Mouse (Mus musculus) kidney, adult 2 months (tissue): ENCODE measurements at regions not wholly inside any gene's neighbourhood (a gene's known extent, or its start where the extent isn't known, plus 50 kb on each side); places are given as distances from the start of the nearest gene placed in this dataset.

Experiments
- DNase-seq: peaks from one replicate; pipeline ENCODE4 v3.0.0; 2021
- H3K27ac ChIP-seq: fragments of 200-500 bp; 2 replicates; pipeline ENCODE4 v1.5.1; 2012; ENCODE audit warnings: low read depth, low read length, control low read depth, inconsistent platforms; ENCODE audit not compliant: insufficient read depth
- H3K27me3 ChIP-seq: fragments of 200-500 bp; replicated peaks from 2 replicates; pipeline ENCODE4 v1.6.1; 2012; ENCODE audit warnings: mild to moderate bottlenecking, moderate library complexity, low read length, inconsistent platforms; ENCODE audit not compliant: control insufficient read depth, insufficient read depth
- H3K36me3 ChIP-seq: fragments of 200-500 bp; 2 replicates; pipeline ENCODE4 v1.6.1; 2012; ENCODE audit warnings: mild to moderate bottlenecking, moderate library complexity, low read length, inconsistent platforms; ENCODE audit not compliant: control insufficient read depth, insufficient read depth
- H3K4me1 ChIP-seq: fragments of 200-500 bp; 2 replicates; pipeline ENCODE4 v1.6.1; 2011; ENCODE audit warnings: low read length; ENCODE audit not compliant: control insufficient read depth, insufficient read depth
- H3K4me3 ChIP-seq: fragments of 200-500 bp; 2 replicates; pipeline ENCODE4 v1.5.1; 2011; ENCODE audit warnings: mild to moderate bottlenecking, low read depth, low read length, control low read depth; ENCODE audit not compliant: insufficient read depth
- CTCF ChIP-seq: fragments of 200-500 bp; conservative IDR thresholded peaks from 2 replicates; pipeline ENCODE4 v1.5.1; 2011; ENCODE audit warnings: low read depth, mild to moderate bottlenecking, control low read depth, low read length, moderate library complexity, mixed read lengths; ENCODE audit not compliant: insufficient read depth, insufficient read length
- POLR2A ChIP-seq: fragments of 200-500 bp; IDR thresholded peaks from one replicate; pipeline ENCODE4 v1.6.1; 2011; ENCODE audit warnings: low read depth, low read length, control low read depth
- WGBS: fragments of 180-500 bp; shearing (Covaris S2); methylation state at CpG from one replicate; pipeline ENCODE4 v1.1.7; 2018; 5-methylcytosine and 5-hydroxymethylcytosine counted together

DNA sequence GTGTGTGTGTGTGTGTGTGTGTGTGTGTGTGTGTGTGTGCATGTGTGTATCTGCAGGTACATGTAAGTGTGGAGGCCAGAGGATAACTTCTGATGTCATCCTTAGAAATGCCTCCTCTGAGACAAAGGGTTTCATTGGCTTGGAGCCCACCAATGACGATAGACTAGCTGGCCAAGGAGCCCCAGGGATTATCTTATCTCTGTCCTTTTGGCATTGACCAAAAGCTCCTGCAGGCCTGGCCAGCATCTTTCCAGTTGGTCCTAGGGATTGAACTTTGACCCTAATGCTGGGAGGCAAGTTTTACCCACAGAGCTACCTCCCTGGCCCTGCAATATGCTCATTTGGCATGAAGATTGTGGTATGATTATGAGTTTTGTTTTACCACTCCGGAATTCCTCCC lies 133.3 kb downstream of the Tmx1 start:
- Histone ChIP-seq H3K36me3 (no peaks in the 10 kb centered on the region), H3K4me1 (peaks cover 12% of the 10 kb centered on the region; the same call in 1 of the 2 replicates), H3K27ac (no peak overlapping the region), H3K4me3 (no peak overlapping the region), H3K27me3 (no peaks in the 10 kb centered on the region)
- no peak for TF ChIP-seq POLR2A
- no peak for TF ChIP-seq CTCF
- DNase-seq: no peak
- 73% methylated on average over 2 of the region's 2 CpGs for WGBS

DNA sequence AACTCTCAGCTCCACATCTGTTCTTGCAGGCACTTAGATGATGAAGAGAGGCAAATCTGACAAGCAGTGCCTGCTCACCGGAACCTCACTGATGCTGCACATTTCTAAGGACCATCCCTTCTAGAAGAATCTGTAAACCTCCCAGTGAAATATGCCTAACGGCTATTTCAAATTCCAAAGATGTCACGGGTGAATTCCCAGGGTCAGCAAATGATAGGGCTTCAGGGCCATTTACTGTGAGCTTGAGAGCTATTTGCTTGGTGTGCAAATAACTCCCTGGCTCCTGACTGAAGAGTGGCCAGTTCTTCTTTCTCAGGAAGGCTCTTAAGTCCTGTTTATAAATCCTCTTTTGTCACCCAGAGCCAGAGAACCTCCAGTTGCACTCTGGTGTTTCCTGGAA lies 135.3 kb downstream of the Tmx1 start:
- no peak for TF ChIP-seq POLR2A
- no peak for TF ChIP-seq CTCF
- WGBS: 30% methylated on average over 3 of the region's 3 CpGs
- H3K27me3 ChIP-seq: no peaks in the 10 kb centered on the region
- DNase-seq: peak; percentile 55
- H3K4me3 ChIP-seq: no peak overlapping the region
- H3K36me3 ChIP-seq: no peaks in the 10 kb centered on the region
- peak overlapping the region; percentile 2 for H3K27ac ChIP-seq
- H3K4me1 ChIP-seq: peaks cover 15% of the 10 kb centered on the region; the same call in 1 of the 2 replicates

DNA sequence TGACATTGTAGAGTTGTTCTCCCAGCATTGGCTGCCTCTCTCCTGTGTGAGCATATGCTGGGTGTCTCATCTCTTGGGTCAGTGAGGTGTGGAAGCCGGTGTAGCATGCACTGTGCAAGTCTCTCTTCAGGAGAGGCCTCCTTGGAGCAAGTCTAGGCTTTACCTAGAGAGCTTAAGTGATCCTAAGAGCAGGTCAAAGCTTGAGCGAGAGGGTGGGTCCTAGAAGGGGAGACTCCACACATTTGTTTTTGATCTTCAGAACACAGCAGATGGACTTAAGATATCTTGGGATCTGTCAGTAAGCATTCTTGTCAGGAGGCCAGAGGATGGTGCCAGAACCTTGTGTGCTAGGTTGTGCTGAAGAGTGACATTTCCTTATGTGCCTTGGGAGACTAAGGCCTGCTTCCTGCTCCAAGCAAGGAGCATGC lies 136.4 kb downstream of the Tmx1 start:
- WGBS: 57% methylated on average over 2 of the region's 2 CpGs

DNA sequence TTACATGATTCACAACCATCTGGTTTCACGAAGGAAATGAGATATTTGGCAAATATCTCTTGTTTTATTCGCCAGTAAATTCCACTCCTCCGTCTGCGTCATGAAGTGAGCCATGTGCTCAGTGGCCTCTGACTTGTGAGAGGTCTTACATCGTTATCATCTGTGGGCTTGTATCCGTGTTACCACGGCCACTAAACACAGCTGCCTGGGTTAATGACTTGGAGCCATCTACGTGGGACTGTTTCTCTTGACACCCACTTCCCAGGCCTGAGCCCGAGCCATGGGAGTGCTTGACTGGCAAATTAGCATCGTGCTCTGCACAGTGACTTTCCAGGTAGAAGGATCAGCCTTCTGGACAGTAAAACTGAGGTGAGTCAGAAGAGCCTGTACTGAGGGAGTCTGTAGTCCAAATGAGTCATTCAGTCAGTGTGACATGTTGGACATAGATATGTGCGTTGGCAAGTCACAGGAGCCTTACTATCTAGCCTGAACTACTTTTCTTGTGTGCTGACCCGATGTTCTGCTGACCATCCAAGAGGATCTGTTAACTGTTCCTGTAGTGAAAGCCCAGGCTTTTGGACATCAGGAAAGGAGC lies 137.7 kb downstream of the Tmx1 start:
- 62% methylated on average over 12 of the region's 12 CpGs for WGBS
- Histone ChIP-seq H3K4me1 (peaks cover 15% of the 10 kb centered on the region; the same call in 1 of the 2 replicates), H3K27me3 (no peaks in the 10 kb centered on the region), H3K27ac (no peak overlapping the region; the same call in 1 of the 2 replicates), H3K36me3 (no peaks in the 10 kb centered on the region), H3K4me3 (no peak overlapping the region)
- TF ChIP-seq POLR2A (no peak), CTCF (no peak)
- DNase-seq: peak; percentile 50

More for the DNA sequence above, 136.4 kb downstream of the Tmx1 start:
- no peak overlapping the region for H3K4me3 ChIP-seq
- H3K27me3 ChIP-seq: no peaks in the 10 kb centered on the region
- TF ChIP-seq CTCF (no peak), POLR2A (no peak)
- no peaks in the 10 kb centered on the region for H3K36me3 ChIP-seq
- H3K27ac ChIP-seq: peak overlapping the region; percentile 27; the same call in 1 of the 2 replicates
- DNase-seq: peak; percentile 70
- H3K4me1 ChIP-seq: peaks cover 15% of the 10 kb centered on the region; the same call in 1 of the 2 replicates

DNA sequence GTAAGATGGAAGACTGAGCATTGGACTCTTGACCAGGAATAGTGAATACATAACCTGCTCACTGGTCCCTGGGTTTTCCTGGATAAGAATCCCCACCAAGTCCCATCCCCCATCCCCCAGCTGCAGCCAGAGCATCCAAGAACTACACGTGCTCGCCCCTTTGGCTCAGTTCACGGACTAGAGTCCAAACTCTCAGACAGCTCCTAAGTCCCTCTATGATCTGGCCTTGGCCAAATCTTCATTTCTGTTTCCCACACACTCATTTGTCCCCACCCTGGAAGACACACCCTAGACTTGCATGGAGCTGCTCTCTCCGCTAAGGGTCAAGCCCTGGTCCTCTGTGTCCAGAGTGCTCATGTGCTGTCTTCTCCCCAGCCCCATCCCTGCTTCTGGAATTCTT lies 139.9 kb downstream of the Tmx1 start:
- Histone ChIP-seq H3K27me3 (no peaks in the 10 kb centered on the region), H3K4me3 (no peak overlapping the region), H3K36me3 (no peaks in the 10 kb centered on the region), H3K27ac (no peak overlapping the region), H3K4me1 (peaks cover 15% of the 10 kb centered on the region; the same call in 1 of the 2 replicates)
- peak; percentile 74 for DNase-seq
- 56% methylated on average over 4 of the region's 4 CpGs for WGBS
- no peak for TF ChIP-seq POLR2A
- TF ChIP-seq CTCF: no peak

DNA sequence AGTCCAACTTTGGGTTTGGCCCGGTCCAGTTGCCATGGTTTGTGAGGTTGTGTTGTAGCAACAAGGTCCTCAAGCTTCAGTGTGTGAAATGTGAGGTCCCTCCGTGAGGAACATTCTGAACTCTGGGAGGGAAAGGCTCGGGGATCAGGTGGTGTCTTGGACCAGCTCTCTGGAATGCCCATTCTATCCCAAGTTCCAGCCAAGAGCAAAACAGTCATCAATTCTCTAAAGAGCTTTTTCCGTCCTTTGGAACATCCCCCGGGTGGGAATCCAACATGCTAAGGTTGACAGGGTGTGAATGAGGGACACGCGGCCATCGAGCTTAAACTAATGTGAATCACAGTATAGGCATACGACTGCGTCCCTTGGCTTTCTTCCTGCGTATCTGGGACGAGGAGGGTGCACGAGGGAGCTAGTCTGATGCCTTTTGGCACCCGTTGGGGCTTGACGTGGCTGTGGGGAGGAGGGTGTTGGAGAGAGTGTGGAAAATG lies 145.4 kb downstream of the Tmx1 start:
- DNase-seq: no peak
- TF ChIP-seq POLR2A: no peak
- no peak for TF ChIP-seq CTCF
- H3K27me3 ChIP-seq: no peaks in the 10 kb centered on the region

DNA sequence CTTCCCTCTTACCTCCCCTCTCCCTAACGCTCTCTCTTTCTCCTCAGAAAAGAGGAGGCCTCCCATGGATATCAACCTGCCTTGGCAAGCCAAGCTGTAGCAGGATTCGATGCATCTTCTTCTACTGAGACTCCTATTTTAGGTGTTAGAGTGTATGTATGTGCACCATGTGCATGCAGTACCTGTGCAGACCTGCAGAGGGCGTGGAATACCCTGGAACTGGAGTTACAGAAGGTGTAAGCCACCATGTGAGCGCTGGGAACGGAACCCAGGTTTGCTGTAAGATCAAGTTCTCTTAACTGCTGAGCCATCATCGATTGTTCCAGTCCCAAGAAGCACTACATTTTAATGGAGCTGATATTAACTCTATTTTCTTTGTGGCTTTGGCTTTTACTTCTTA lies 146.8 kb downstream of the Tmx1 start:
- no peak overlapping the region for H3K4me3 ChIP-seq
- no peaks in the 10 kb centered on the region for H3K4me1 ChIP-seq
- no peaks in the 10 kb centered on the region for H3K27me3 ChIP-seq
- TF ChIP-seq POLR2A: no peak
- TF ChIP-seq CTCF: no peak
- H3K27ac ChIP-seq: no peak overlapping the region
- 87% methylated on average over 6 of the region's 6 CpGs for WGBS
- H3K36me3 ChIP-seq: no peaks in the 10 kb centered on the region
- no peak for DNase-seq

More for the DNA sequence above, 145.4 kb downstream of the Tmx1 start:
- 84% methylated on average over 15 of the region's 15 CpGs for WGBS
- H3K27ac ChIP-seq: no peak overlapping the region
- no peaks in the 10 kb centered on the region for H3K4me1 ChIP-seq
- no peaks in the 10 kb centered on the region for H3K36me3 ChIP-seq
- no peak overlapping the region for H3K4me3 ChIP-seq
